8 mouse cellular contexts compared by ENCODE assay signal in genomic region chr14:57998526-57999401, GRCm38 (mm10). TPM values are rescaled to one million over a fixed set of nuclear protein-coding genes. Genes with fewer than 3 reads are reported as not detected.
DNase-seq lines count a peak whose midpoint lies in the region; ATAC-seq and TF ChIP-seq lines count a peak whose summit lies in the region.

Gene Micu2 (minus strand): TSS chr14:57999262.

- H3K9ac ChIP-seq in hindbrain, postnatal 0 days (replicated peaks; ENCODE audit: low read length) = peak within 1 kb of the TSS; percentile 96

- peak within 1 kb of the TSS; percentile 90 for H3K4me3 ChIP-seq in gastrocnemius, adult 2 months
- peak within 1 kb of the TSS; percentile 92 for H3K4me3 ChIP-seq in hindbrain, postnatal 0 days (ENCODE audit: low read length)
- H3K4me3 ChIP-seq in left cerebral cortex, adult 2 months = peak within 1 kb of the TSS; percentile 79
- H3K4me3 ChIP-seq in megakaryocyte, embryonic 14.5 days (replicated peaks) = peak within 1 kb of the TSS; percentile 98

- no peak for TF ChIP-seq CTCF in gastrocnemius, adult 2 months (IDR thresholded peaks at IDR 0.05)
- no peak for TF ChIP-seq CTCF in hindbrain, postnatal 0 days (IDR thresholded peaks at IDR 0.05; ENCODE audit: low read depth)
- TF ChIP-seq CTCF in left cerebral cortex, adult 2 months (IDR thresholded peaks at IDR 0.05) = no peak

- DNase-seq in ZHBTc4 (ENCODE audit: low read depth, low spot score) = peak; percentile 90
- DNase-seq in gastrocnemius, adult 2 months = peak; percentile 89
- peak; percentile 95 for DNase-seq in hindbrain, postnatal 0 days (ENCODE audit: low spot score)
- peak; percentile 79 to 86 for DNase-seq in left cerebral cortex, adult 2 months (ENCODE audit: extremely low spot score in 1 of 2, low spot score in 2 of 2)
- DNase-seq in right cerebral cortex, postnatal 10 days (ENCODE audit: low spot score in 2 of 2) = peak; percentile 93
- DNase-seq in urinary bladder, postnatal 25 days (ENCODE audit: low spot score) = peak; percentile 68

- H3K4me1 ChIP-seq in hindbrain, postnatal 0 days (ENCODE audit: insufficient read depth, low read length) = no peaks in the 10 kb centered on the region
- H3K4me1 ChIP-seq in megakaryocyte, embryonic 14.5 days = peaks cover 51% of the 10 kb centered on the region

- intact Hi-C loops in gastrocnemius, adult 2 months (cut with DNase I) = no loop called here
- intact Hi-C loops in left cerebral cortex, adult 2 months (cut with DNase I) = loop anchor here (5.0 kb wide), 1 partner anchor 76 kb away; no protein-coding TSS in a partner anchor

- H3K36me3 ChIP-seq in hindbrain, postnatal 0 days (ENCODE audit: insufficient read depth, low read length) = no peaks in the 10 kb centered on the region
- peaks cover 23% of the 10 kb centered on the region for H3K36me3 ChIP-seq in megakaryocyte, embryonic 14.5 days (replicated peaks; ENCODE audit: low read length)

- H3K27ac ChIP-seq in gastrocnemius, adult 2 months = peak within 1 kb of the TSS; percentile 83
- peak within 1 kb of the TSS; percentile 85 for H3K27ac ChIP-seq in hindbrain, postnatal 0 days
- peak within 1 kb of the TSS; percentile 79 for H3K27ac ChIP-seq in left cerebral cortex, adult 2 months

- peak within 1 kb of the TSS; percentile 89 for H3K4me2 ChIP-seq in hindbrain, postnatal 0 days (ENCODE audit: low read depth, low read length)

- WGBS in hindbrain, postnatal 0 days = 3% methylated on average over 73 of the region's 76 CpGs

- no peaks in the 10 kb centered on the region for H3K27me3 ChIP-seq in hindbrain, postnatal 0 days (ENCODE audit: insufficient read depth, low read length)
- no peaks in the 10 kb centered on the region for H3K27me3 ChIP-seq in megakaryocyte, embryonic 14.5 days (replicated peaks)

- H3K9me3 ChIP-seq in hindbrain, postnatal 0 days (ENCODE audit: low read length) = no peaks in the 10 kb centered on the region
- no peaks in the 10 kb centered on the region for H3K9me3 ChIP-seq in megakaryocyte, embryonic 14.5 days

- ATAC-seq in common myeloid progenitor, adult 5-6 weeks (replicated peaks; ENCODE audit: low read depth, poor library complexity, severe bottlenecking) = peak; percentile 97
- peak; percentile 99 for ATAC-seq in hindbrain, postnatal 0 days

RNA-seq across cellular contexts. Expression of gene Micu2, which starts in this region (rescaled TPM):
- total RNA-seq in common myeloid progenitor, adult 5-6 weeks (2017) = 87.0 and 102 TPM in 2 replicates
- 10 to 100 TPM; 29.1 to 45.9 TPM for total RNA-seq in gastrocnemius, adult 2 months (2021)
- total RNA-seq in hindbrain, postnatal 0 days (2014; rRNA removed) = 42.1 and 43.5 TPM in 2 replicates
- 69.1 and 70.9 TPM in 2 replicates for polyA plus RNA-seq in hindbrain, postnatal 0 days (2015; fragmentation: Nextera tagmentation; extraction: Ambion mirVana)
- 10 to 100 TPM; 25.6 to 26.0 TPM for total RNA-seq in left cerebral cortex, adult 2 months (2021)
- polyA plus RNA-seq in megakaryocyte, embryonic 14.5 days (2012; ENCODE audit: insufficient read depth, low replicate concordance) = 10.0 and 46.0 TPM in 2 replicates

Comparison
In these comparisons a context has a peak if more than half of its experiments do, and no peak if none do; other contexts are left out.
1. Peak in every context shown above with its lines: DNase-seq, ATAC-seq, H3K4me3 ChIP-seq and H3K27ac ChIP-seq.